Comparison of ENCODE assay signal across 8 mouse cellular contexts in the genomic region with DNA sequence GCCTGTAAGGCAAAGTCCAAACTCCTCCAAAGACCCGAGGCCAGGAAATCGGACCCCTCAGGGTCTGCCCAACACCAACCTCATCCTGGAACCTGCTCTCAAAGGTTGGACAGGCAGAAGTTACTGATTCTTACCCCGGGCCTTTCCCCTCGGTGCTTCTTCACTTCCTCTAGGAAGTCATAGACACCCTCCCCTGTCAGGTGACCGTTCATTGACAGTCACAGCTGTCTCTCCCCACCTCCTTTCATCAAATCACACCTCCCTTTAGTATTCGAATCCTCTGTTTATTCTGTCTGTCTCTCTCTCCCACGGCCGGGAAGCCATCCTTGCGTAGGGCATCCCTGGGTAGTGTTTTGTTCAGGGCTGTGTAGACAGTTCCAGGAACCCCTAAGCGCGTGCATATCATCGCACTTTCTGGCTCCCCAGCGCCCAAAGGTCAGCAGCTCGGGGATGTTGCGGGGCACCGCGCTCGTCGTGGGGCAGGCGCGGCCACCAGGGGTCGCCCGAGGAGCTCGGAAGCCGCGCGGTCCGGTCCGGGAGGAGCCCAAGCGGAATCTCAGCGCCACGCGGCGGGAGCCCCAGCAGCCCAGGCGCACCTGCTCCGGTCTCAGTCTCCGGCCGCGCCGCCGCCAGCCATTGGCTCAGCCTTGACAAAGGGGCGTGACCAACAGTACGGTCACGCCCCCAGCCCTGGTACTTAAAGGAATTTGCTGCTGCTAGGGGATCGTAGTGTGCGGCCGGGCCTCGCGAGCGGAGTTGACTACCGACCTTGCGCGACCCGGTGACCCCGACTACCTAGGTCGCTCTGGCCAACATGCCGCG. TPM values are rescaled to one million over a fixed set of nuclear protein-coding genes. Genes with fewer than 3 reads are reported as not detected.
A peak's percentile ranks its signal among the peaks of the same experiment; 100 is the strongest.
DNase-seq lines count a peak whose midpoint lies in the region; ATAC-seq lines count a peak whose summit lies in the region.

TSS of gene Snai1 (plus strand) at position 720 of the 822 bp plus-strand sequence.

- peak; percentile 98 for DNase-seq in adipocyte (ENCODE audit: low spot score)
- DNase-seq in embryo, embryonic 10 days (ENCODE audit: low spot score) = peak; percentile 99
- peak; percentile 97 for DNase-seq in gastrocnemius, postnatal 10 days
- DNase-seq in induced T-regulatory cell, adult 2 months (ENCODE audit: low read depth) = peak; percentile 94
- peak; percentile 43 to 78 for DNase-seq in left cerebral cortex, adult 9 months (ENCODE audit: low spot score in 2 of 2)
- DNase-seq in right cerebral cortex, postnatal 25 days = peak; percentile 76
- peak; percentile 96 for DNase-seq in urinary bladder, postnatal 4 days (ENCODE audit: low spot score in 2 of 2)

- ATAC-seq in megakaryocyte-erythroid progenitor cell, adult 5-6 weeks (replicated peaks; ENCODE audit: low FRiP score, low TSS enrichment, poor library complexity, severe bottlenecking) = peak; percentile 91

RNA-seq across cellular contexts. Expression of gene Snai1, which starts in this region (rescaled TPM):
- total RNA-seq in gastrocnemius, postnatal 10 days (2021) = 1 to 10 TPM; 3.9 to 5.7 TPM
- 0.37 TPM in 1 of 2 replicates, not detected in the other for total RNA-seq in megakaryocyte-erythroid progenitor cell, adult 5-6 weeks (2014; fragmentation: Nextera tagmentation)
- 0.52 TPM in 1 of 2 replicates, not detected in the other for total RNA-seq in megakaryocyte-erythroid progenitor cell, adult 5-6 weeks (2017)

Comparison
In these comparisons a context has a peak if more than half of its experiments do, and no peak if none do; other contexts are left out.
1. Peak in every context shown above with its lines: DNase-seq and ATAC-seq.
2. Peak in ATAC-seq in megakaryocyte-erythroid progenitor cell, adult 5-6 weeks; RNA of the gene not detected or under 1 TPM.